Mouse (Mus musculus): Measurements from ENCODE around the gene Tmem186.

- TF ChIP-seq EP300 (IDR thresholded peaks at IDR 0.05; ENCODE audit: insufficient read depth, low read depth, low read length) (no peak), CTCF (IDR thresholded peaks at IDR 0.05; ENCODE audit: low read depth, low read length) (no peak)
These were observed 47.6 kb upstream of the Tmem186 start for GRCm38 (mm10) chr16:8685087-8685486.

Measured in ES-Bruce4 (cell line).